Mouse (Mus musculus) G1E (cell line): ENCODE results near the gene Fat3. TPM values are rescaled to one million over a fixed set of nuclear protein-coding genes. Genes with fewer than 3 reads are reported as not detected.

ENCODE experiments used
- ATAC-seq: 2 replicates; pipeline ENCODE4 v1.8.0; 2016; ENCODE audit warnings: mild to moderate bottlenecking; ENCODE audit not compliant: insufficient number of reproducible peaks, poor library complexity, low FRiP score, severe bottlenecking; ENCODE audit errors: extremely low read depth
- DNase-seq: peaks from one replicate; pipeline ENCODE4 v3.0.0; 2012; ENCODE audit warnings: low spot score
- H3K27me3 ChIP-seq: 2 replicates; pipeline ENCODE4 v1.6.1; 2012; ENCODE audit warnings: mild to moderate bottlenecking, low read length, inconsistent platforms; ENCODE audit not compliant: insufficient read depth
- H3K36me3 ChIP-seq: replicated peaks from 2 replicates; pipeline ENCODE3; 2012; ENCODE audit warnings: mild to moderate bottlenecking, inconsistent platforms
- H3K4me1 ChIP-seq: 2 replicates; pipeline ENCODE4 v1.6.1; 2012; ENCODE audit warnings: low read depth, low read length, inconsistent platforms, mixed read lengths; ENCODE audit not compliant: insufficient read depth
- H3K4me3 ChIP-seq: 2 replicates; pipeline ENCODE4 v1.5.1; 2012; ENCODE audit warnings: low read depth, mild to moderate bottlenecking, inconsistent platforms, low read length, moderate library complexity, mixed read lengths
- H3K9me3 ChIP-seq: replicated peaks from 2 replicates; pipeline ENCODE4 v1.6.1; 2012; ENCODE audit warnings: inconsistent platforms
- CTCF ChIP-seq: IDR thresholded peaks from 2 replicates; pipeline ENCODE4 v1.5.1; 2012; ENCODE audit warnings: low read depth, low read length, inconsistent platforms, mixed read lengths
- GATA1 ChIP-seq: IDR thresholded peaks from 2 replicates; pipeline ENCODE4 v1.6.1; 2012; ENCODE audit warnings: borderline replicate concordance, low read length, inconsistent platforms, mixed read lengths
- GATA2 ChIP-seq: IDR thresholded peaks from 2 replicates; pipeline ENCODE4 v1.6.1; 2012; ENCODE audit warnings: low read depth, low read length, inconsistent platforms, borderline replicate concordance
- POLR2AphosphoS5 ChIP-seq: IDR thresholded peaks from 2 replicates; pipeline ENCODE4 v1.6.1; 2012; ENCODE audit warnings: low read depth, low read length, inconsistent platforms; ENCODE audit not compliant: insufficient replicate concordance
- TAL1 ChIP-seq: conservative IDR thresholded peaks from 2 replicates; pipeline ENCODE4 v1.6.1; 2012; ENCODE audit warnings: low read depth, low read length, inconsistent platforms, mixed read lengths
- polyA plus RNA-seq: library from polyadenylated mRNA; stranded (reverse); fragments of >175 nt; gene quantifications from 2 replicates; pipeline ENCODE4 v1.2.3, GENCODE M21; 2012
- total RNA-seq, 2 experiments: library from RNA; stranded (forward) in 1 of 2; stranded (reverse) in 1 of 2; fragments of 200-1000 nt in 1 of 2; fragments of >200 nt in 1 of 2; fragmentation: Nextera tagmentation in 1 of 2; gene quantifications; 2 replicates each; pipeline ENCODE4 v1.2.3; 2014 to 2017

Gene Fat3
- total and polyA plus RNA-seq, 3 experiments, result 0.11 TPM; not detected in 2

DNA sequence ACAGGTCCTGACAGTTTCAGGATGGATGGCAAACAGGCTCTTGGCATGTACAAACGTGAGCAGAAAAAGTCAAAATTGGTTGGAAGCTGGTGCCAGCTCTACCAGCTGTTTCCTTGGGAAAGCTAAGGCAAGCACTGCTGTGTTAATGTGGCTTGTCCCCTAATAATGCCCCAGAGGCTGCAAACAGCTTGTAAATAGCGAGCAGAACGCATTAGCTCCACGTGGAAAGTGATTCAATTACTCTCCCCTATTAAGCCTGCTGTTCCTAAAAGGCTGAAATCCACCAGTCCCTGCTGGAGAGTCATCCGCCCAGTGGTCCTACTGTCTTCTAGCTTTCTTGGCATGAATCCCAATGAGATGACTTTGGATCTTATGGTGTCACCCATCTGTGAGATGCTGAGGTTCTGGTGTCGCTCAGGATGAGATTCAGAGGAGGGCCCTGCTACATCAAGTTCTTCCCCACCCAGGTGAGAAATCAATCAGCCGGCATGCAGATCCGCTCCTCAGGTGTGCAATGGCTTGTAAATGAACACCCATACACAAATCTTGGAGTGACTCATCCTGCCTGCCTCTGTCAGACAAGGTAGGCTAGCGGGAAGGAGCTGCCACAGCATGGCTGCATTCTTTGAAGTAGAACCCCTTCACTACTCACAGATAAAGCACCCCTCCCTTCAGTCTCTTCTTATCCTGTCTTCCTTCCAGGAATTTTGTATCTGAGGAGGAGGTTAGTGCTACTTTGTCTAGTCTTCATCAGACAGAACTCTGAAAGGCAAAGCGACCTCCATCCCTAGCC lies 634.6 kb downstream of the Fat3 start:
- DNase-seq, result no peak
- no peaks in the 10 kb centered on the region for H3K36me3 ChIP-seq
- H3K9me3 ChIP-seq, result no peaks in the 10 kb centered on the region
- peaks cover 3% of the 10 kb centered on the region; the same call in 1 of the 2 replicates for H3K27me3 ChIP-seq
- no peak overlapping the region for H3K4me3 ChIP-seq
- ATAC-seq, result no peak
- TF ChIP-seq GATA1, result no peak
- TF ChIP-seq TAL1, result no peak
- no peak for TF ChIP-seq POLR2AphosphoS5
- TF ChIP-seq GATA2, result no peak
- no peak for TF ChIP-seq CTCF
- no peaks in the 10 kb centered on the region for H3K4me1 ChIP-seq

DNA sequence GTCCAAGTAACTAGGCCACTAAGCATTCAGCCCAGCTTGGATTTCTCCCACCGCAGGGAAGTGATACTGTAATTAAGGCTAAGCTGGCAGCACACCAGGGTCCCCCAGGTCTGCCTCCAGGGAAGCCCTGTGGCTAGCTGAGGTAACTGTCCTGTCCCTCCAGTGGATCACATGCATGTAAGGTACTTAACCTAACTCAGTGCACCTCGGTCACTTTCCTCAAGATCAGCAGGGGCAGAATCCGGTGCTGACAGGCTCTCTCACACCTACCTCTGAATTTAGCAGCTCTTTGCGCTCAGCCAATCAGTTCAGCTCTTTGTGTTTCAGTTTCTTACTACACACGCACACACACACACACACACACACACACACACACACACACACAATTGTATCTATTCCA lies 639.7 kb downstream of the Fat3 start:
- TF ChIP-seq GATA1, result no peak
- TF ChIP-seq TAL1, result no peak
- no peak for TF ChIP-seq CTCF
- TF ChIP-seq GATA2, result no peak
- TF ChIP-seq POLR2AphosphoS5, result no peak
- DNase-seq, result no peak

More for the DNA sequence above, 639.7 kb downstream of the Fat3 start:
- Histone ChIP-seq H3K4me3 (no peak overlapping the region), H3K36me3 (no peaks in the 10 kb centered on the region), H3K4me1 (no peaks in the 10 kb centered on the region), H3K9me3 (no peaks in the 10 kb centered on the region), H3K27me3 (peaks cover 3% of the 10 kb centered on the region; the same call in 1 of the 2 replicates)
- no peak for ATAC-seq
